ENCODE assay signal across 9 mouse cellular contexts in the genomic region with DNA sequence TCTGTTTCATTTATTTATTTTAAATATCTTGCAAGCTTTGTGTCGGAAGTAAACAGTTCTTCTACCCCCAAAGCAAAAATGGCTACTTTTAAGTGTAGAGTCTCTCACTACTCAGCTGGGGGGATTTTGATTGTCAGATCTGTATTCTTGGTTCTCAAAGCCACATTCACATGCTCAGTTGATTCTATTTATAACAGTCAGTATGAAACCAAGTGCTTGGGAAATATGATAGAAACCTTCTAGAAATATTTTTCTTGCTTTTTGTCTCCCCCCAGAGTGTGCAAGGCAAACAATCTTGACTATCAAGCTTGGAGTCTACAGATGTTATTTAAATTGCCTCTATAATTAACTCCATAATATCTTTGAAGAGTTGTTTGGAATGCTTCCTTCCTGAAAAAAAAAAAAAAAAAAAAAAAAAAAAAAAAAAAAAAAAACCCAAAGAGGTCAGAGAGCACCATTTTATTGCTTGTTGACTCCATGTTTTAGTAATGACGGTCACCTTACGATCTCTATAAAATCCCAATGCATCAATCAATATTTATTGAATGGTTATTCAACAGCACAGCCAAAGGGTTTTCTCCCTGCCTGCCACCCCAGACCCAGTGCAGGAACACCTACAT. TPM values are rescaled to one million over a fixed set of nuclear protein-coding genes. Genes with fewer than 3 reads are reported as not detected.
DNase-seq lines count a peak whose midpoint lies in the region; ATAC-seq lines count a peak whose summit lies in the region.
"Had no signal": no experiment of that assay in that cellular context is flagged by ENCODE, and none has a peak within 500 bp of the region (broad histone marks: within the 10 kb centered on the region; RNA-seq: fewer than 3 reads in every experiment).

No protein-coding gene starts in this region.

- H3K4me2 ChIP-seq in heart, embryonic 13.5 days, result peak overlapping the region; percentile 75
- H3K4me2 ChIP-seq in hindbrain, embryonic 12.5 days (replicated peaks), result peak overlapping the region; percentile 52
- H3K4me2 ChIP-seq in midbrain, embryonic 11.5 days, result peak overlapping the region; percentile 35

- no peak for ATAC-seq in heart, embryonic 13.5 days (ENCODE audit: extremely low read depth, insufficient number of reproducible peaks, low FRiP score, low TSS enrichment)
- ATAC-seq in hindbrain, embryonic 12.5 days (ENCODE audit: low FRiP score), result no peak
- no peak for ATAC-seq in midbrain, embryonic 11.5 days (ENCODE audit: low FRiP score)

- DNase-seq in heart, adult 9 months (ENCODE audit: low spot score in 2 of 2), result no peak
- DNase-seq in brain, adult 2 months (ENCODE audit: low read depth, low spot score), result peak; percentile 31
- no peak for DNase-seq in midbrain, embryonic 11.5 days (ENCODE audit: low spot score, missing footprints)
- no peak for DNase-seq in thymus, adult 18-20 months
- no peak for DNase-seq in urinary bladder, postnatal 36 days (ENCODE audit: low spot score in 2 of 2)
- no peak for DNase-seq in right cerebral cortex, adult 2 months (ENCODE audit: low spot score in 2 of 2)

- 70% methylated on average over 3 of the region's 3 CpGs for WGBS in heart, embryonic 13.5 days
- 62% methylated on average over 3 of the region's 3 CpGs for WGBS in hindbrain, embryonic 12.5 days
- WGBS in midbrain, embryonic 11.5 days, result 73% methylated on average over 3 of the region's 3 CpGs

- H3K9me3 ChIP-seq in heart, embryonic 13.5 days, result no peaks in the 10 kb centered on the region
- H3K9me3 ChIP-seq in hindbrain, embryonic 12.5 days (replicated peaks), result no peaks in the 10 kb centered on the region
- no peaks in the 10 kb centered on the region for H3K9me3 ChIP-seq in midbrain, embryonic 11.5 days (ENCODE audit: control insufficient read depth, low read length)

- H3K36me3 ChIP-seq in heart, embryonic 13.5 days, result no peaks in the 10 kb centered on the region
- H3K36me3 ChIP-seq in hindbrain, embryonic 12.5 days, result no peaks in the 10 kb centered on the region
- H3K36me3 ChIP-seq in midbrain, embryonic 11.5 days (ENCODE audit: control insufficient read depth, insufficient read depth, low read length), result no peaks in the 10 kb centered on the region; the same call in 1 of the 2 replicates

- H3K27me3 ChIP-seq in heart, embryonic 13.5 days (replicated peaks), result no peaks in the 10 kb centered on the region
- no peaks in the 10 kb centered on the region for H3K27me3 ChIP-seq in hindbrain, embryonic 12.5 days
- no peaks in the 10 kb centered on the region for H3K27me3 ChIP-seq in midbrain, embryonic 11.5 days (ENCODE audit: control insufficient read depth, insufficient read depth, low read length)

- peak overlapping the region; percentile 53 for H3K4me3 ChIP-seq in heart, embryonic 13.5 days
- peak overlapping the region; percentile 29 for H3K4me3 ChIP-seq in hindbrain, embryonic 12.5 days
- H3K4me3 ChIP-seq in midbrain, embryonic 11.5 days (ENCODE audit: low read depth, low read length), result peak overlapping the region; percentile 12; the same call in 1 of the 2 replicates

- peak overlapping the region; percentile 73 for H3K9ac ChIP-seq in heart, embryonic 13.5 days
- peak overlapping the region; percentile 44 for H3K9ac ChIP-seq in hindbrain, embryonic 12.5 days
- H3K9ac ChIP-seq in midbrain, embryonic 11.5 days (ENCODE audit: low read length), result peak overlapping the region; percentile 46; the same call in 1 of the 2 replicates

- H3K4me1 ChIP-seq in heart, embryonic 13.5 days, result peaks cover 15% of the 10 kb centered on the region
- peaks cover 7% of the 10 kb centered on the region for H3K4me1 ChIP-seq in hindbrain, embryonic 12.5 days
- no peaks in the 10 kb centered on the region for H3K4me1 ChIP-seq in midbrain, embryonic 11.5 days (ENCODE audit: control insufficient read depth, insufficient read depth, low read length)

- peak overlapping the region; percentile 33; the same call in 1 of the 2 replicates for H3K27ac ChIP-seq in heart, embryonic 13.5 days (replicated peaks)
- peak overlapping the region; percentile 55 for H3K27ac ChIP-seq in hindbrain, embryonic 12.5 days
- no peak overlapping the region for H3K27ac ChIP-seq in midbrain, embryonic 11.5 days (ENCODE audit: low read depth, low read length)

RNA-seq across cellular contexts. Expression of a gene that starts 0.6 kb away (rescaled TPM):
- 1.7 and 1.9 TPM in 2 replicates for polyA plus RNA-seq in heart, embryonic 13.5 days (2015; fragmentation: Nextera tagmentation; extraction: Ambion mirVana)
- 0.98 and 1.5 TPM in 2 replicates for polyA plus RNA-seq in hindbrain, embryonic 12.5 days (2016; fragmentation: Nextera tagmentation; extraction: Ambion mirVana)
- 0.40 and 0.68 TPM in 2 replicates for polyA plus RNA-seq in midbrain, embryonic 11.5 days (2014; fragmentation: Nextera tagmentation; extraction: Ambion mirVana)

RNA-seq across cellular contexts. Expression of a gene that starts 12.5 kb away (rescaled TPM):
- polyA plus RNA-seq in heart, embryonic 13.5 days (2015; fragmentation: Nextera tagmentation; extraction: Ambion mirVana), result 150 and 165 TPM in 2 replicates
- polyA plus RNA-seq in hindbrain, embryonic 12.5 days (2016; fragmentation: Nextera tagmentation; extraction: Ambion mirVana), result 366 and 375 TPM in 2 replicates
- 184 and 194 TPM in 2 replicates for polyA plus RNA-seq in midbrain, embryonic 11.5 days (2014; fragmentation: Nextera tagmentation; extraction: Ambion mirVana)

RNA-seq across cellular contexts. Expression of a gene that starts 41.8 kb away (rescaled TPM):
- polyA plus RNA-seq in heart, embryonic 13.5 days (2015; fragmentation: Nextera tagmentation; extraction: Ambion mirVana), result not detected in 2 replicates
- not detected in 2 replicates for polyA plus RNA-seq in hindbrain, embryonic 12.5 days (2016; fragmentation: Nextera tagmentation; extraction: Ambion mirVana)
- not detected in 2 replicates for polyA plus RNA-seq in midbrain, embryonic 11.5 days (2014; fragmentation: Nextera tagmentation; extraction: Ambion mirVana)
- polyA plus RNA-seq: gonadal fat pad, adult 2 months had no signal
